Mouse (Mus musculus): Measurements from ENCODE around the gene Slc7a10. TPM values are rescaled to one million over a fixed set of nuclear protein-coding genes. Genes with fewer than 3 reads are reported as not detected.
A peak's percentile ranks its signal among the peaks of the same experiment; 100 is the strongest.
"Not testable (repeated sequence)": the region's sequence is repeated elsewhere in the genome, so short reads cannot be mapped to it uniquely, and the experiment has no call there.

Gene Slc7a10
- total RNA-seq, 2 experiments from 2014 or later: 0.26 to 0.78 TPM

- no peak for DNase-seq (ENCODE audit: low spot score)
- intact Hi-C loops (cut with DNase I): loop anchor here (5.0 to 10.0 kb wide), 2 partner anchors 116 to 178 kb away; partner anchors contain the start of genes Cebpa and Cebpg
Measured at GRCm38 (mm10) chr7:35232796-35233455, 46.7 kb downstream of the Slc7a10 start.

- no peak for DNase-seq (ENCODE audit: low spot score)
- intact Hi-C loops (cut with DNase I): loop anchor here (5.0 to 10.0 kb wide), 2 partner anchors 117 to 179 kb away; partner anchors contain the start of genes Cebpa and Cebpg
Measured at GRCm38 (mm10) chr7:35233861-35234260, 47.7 kb downstream of the Slc7a10 start.

DNA sequence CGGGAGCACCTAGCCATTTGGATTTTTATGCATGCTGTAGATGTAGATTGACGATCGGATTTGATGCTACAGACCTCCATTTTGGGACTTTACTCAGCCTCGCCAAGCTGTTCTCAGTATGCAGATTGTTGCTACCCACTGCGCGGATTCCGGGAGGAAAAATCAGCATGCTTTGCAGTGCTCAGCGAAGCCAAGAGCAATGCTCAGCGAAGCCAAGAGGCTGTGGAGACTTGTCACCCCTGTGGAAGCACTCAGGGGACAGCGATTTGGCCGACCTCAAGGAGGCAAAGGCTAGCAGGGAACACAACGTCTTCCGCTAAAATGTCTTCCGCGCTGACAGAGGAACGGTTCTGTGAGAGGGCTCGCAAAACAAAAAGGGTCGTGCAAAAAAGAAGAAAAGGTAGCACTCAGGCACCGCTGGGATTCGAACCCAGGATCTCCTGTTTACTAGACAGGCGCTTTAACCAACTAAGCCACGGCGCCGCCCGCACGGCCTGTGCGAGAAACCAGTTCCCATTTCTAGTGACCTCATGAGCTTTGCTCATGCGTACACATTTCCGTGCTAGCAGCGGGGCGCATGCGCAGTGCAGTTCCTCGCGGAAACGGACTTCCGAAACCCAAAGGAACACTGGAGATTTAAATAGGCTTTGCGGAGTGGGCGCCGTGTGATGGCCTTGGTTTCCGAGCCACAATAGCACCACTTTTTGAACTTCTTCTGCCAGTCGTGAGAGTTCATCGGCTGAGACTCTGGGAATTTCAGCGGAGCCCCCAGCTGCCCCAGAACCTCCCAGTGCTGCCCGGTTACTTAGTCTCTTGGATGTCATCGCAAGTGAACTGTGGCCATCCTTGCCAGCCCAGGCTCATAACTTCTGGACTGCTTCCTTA, 48.4 kb downstream of the Slc7a10 start:
- intact Hi-C loops (cut with DNase I): loop anchor here (5.0 to 10.0 kb wide), 3 partner anchors 83 to 180 kb away; partner anchors contain the start of genes Cebpa, Cebpg and Gpatch1

GRCm38 (mm10) chr7:35235308-35235707, 49.1 kb downstream of the Slc7a10 start:
- intact Hi-C loops (cut with DNase I): loop anchor here (5.0 to 10.0 kb wide), 2 partner anchors 82 to 181 kb away; partner anchors contain the start of genes Cebpg and Gpatch1
- peak; percentile 21 for DNase-seq (ENCODE audit: low spot score)

More for the DNA sequence above, 48.4 kb downstream of the Slc7a10 start:
- peak; percentile 94 for DNase-seq (ENCODE audit: low spot score)

- DNase-seq (ENCODE audit: low spot score): not testable (repeated sequence)
- intact Hi-C loops (cut with DNase I): loop anchor here (5.0 to 10.0 kb wide), 2 partner anchors 79 to 183 kb away; partner anchors contain the start of genes Cebpg and Gpatch1
Measured at GRCm38 (mm10) chr7:35237935-35238334, 51.8 kb downstream of the Slc7a10 start.

Other genes starting within 250 kb of the Slc7a10 start
- 10 to 100 TPM; 20.9 to 23.7 TPM for gene Cebpg, start 129.8 kb upstream of the Slc7a10 start, total RNA-seq (2021)
- 1 to 10 TPM; 5.8 to 6.1 TPM for gene Cebpa, start 67.1 kb upstream of the Slc7a10 start, total RNA-seq (2021)
- gene Lrp3, start 29.1 kb downstream of the Slc7a10 start, total RNA-seq (2021): 1 to 10 TPM; 7.7 to 8.8 TPM
- 1 to 10 TPM; 8.8 to 9.9 TPM for gene Gpatch1, start 132.1 kb downstream of the Slc7a10 start, total RNA-seq (2021)
- 1 to 10 TPM; 4.4 to 6.0 TPM for gene Rhpn2, start 147.8 kb downstream of the Slc7a10 start, total RNA-seq (2021)
- 1 to 10 TPM; 1.6 to 2.1 TPM for gene Faap24, start 210.5 kb downstream of the Slc7a10 start, total RNA-seq (2021)
- gene Cep89, start 210.7 kb downstream of the Slc7a10 start, total RNA-seq (2021): 10 to 100 TPM; 14.1 to 18.9 TPM

Measured in heart, postnatal 25 days (tissue).